Mouse (Mus musculus) bone marrow macrophage, adult 2 months (primary cell): ENCODE data around the gene 2610318N02Rik. TPM values are rescaled to one million over a fixed set of nuclear protein-coding genes. Genes with fewer than 3 reads are reported as not detected.

Source experiments
- H3K27ac ChIP-seq: 2 replicates; pipeline ENCODE4 v1.5.1; 2012; ENCODE audit warnings: low read depth, low read length; ENCODE audit not compliant: insufficient read depth
- H3K4me1 ChIP-seq: 2 replicates; pipeline ENCODE4 v1.6.1; 2012; ENCODE audit warnings: low read length; ENCODE audit not compliant: control insufficient read depth, insufficient read depth
- H3K4me3 ChIP-seq: 2 replicates; pipeline ENCODE4 v1.5.1; 2012; ENCODE audit warnings: mild to moderate bottlenecking, low read length, moderate library complexity; ENCODE audit not compliant: insufficient read depth
- CTCF ChIP-seq: IDR thresholded peaks from 2 replicates; pipeline ENCODE4 v1.5.1; 2012; ENCODE audit warnings: low read depth, mild to moderate bottlenecking, low read length, moderate library complexity
- POLR2A ChIP-seq: IDR thresholded peaks from 2 replicates; pipeline ENCODE4 v1.6.1; 2012; ENCODE audit warnings: mild to moderate bottlenecking, low read depth, low read length, borderline replicate concordance
- polyA plus RNA-seq: library from polyadenylated mRNA; stranded (reverse); fragments of >200 nt; gene quantifications from 2 replicates; pipeline ENCODE4 v1.2.4, GENCODE M21; 2012; ENCODE audit not compliant: missing spikeins, insufficient read depth, insufficient read length

The 2610318N02Rik gene
- polyA plus RNA-seq, 1 experiment: 3.7 TPM

DNA sequence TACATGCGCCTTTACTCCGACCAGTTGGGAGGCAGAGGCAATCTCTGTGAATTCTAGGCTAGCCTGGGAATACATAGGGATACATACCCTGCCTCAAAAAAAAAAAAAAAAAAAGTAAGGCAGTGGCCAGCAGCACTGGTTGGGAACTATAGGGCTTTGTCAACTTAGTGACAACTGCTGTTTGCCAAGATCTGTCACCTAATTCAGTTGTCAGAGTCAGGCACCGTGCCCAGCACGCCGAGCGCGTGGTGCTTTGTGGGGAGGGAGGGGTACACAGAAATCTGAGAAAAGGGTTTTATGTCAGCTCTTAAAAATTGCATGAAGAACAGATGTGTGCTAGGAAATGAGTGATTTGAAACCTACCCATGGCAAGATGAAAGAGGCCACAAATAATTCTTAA is 46.9 kb downstream of the 2610318N02Rik start:
- Histone ChIP-seq H3K4me3 (no peak overlapping the region), H3K27ac (no peak overlapping the region), H3K4me1 (no peaks in the 10 kb centered on the region)
- TF ChIP-seq POLR2A (no peak), CTCF (no peak)

DNA sequence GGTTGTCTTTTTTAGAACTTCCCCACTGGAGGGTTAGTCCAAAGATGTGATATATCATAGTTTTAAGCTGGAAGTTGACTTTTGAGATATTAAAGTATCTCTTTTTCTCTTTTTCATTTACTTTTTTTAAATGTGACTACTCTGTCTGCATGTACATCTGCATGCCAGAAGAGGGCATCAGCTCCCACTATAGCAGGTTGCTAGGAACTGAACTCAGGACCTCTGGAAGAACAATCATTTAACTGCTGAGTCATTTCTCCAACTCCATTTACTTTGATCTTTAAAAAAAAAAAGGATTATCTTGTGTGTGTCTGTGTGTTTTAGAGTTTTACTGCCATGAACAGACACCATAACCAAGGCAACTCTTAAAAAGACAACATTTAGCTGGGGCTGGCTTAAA is 48.1 kb downstream of the 2610318N02Rik start:
- Histone ChIP-seq H3K4me1 (no peaks in the 10 kb centered on the region), H3K27ac (no peak overlapping the region), H3K4me3 (no peak overlapping the region)
- no peak for TF ChIP-seq CTCF
- no peak for TF ChIP-seq POLR2A

DNA sequence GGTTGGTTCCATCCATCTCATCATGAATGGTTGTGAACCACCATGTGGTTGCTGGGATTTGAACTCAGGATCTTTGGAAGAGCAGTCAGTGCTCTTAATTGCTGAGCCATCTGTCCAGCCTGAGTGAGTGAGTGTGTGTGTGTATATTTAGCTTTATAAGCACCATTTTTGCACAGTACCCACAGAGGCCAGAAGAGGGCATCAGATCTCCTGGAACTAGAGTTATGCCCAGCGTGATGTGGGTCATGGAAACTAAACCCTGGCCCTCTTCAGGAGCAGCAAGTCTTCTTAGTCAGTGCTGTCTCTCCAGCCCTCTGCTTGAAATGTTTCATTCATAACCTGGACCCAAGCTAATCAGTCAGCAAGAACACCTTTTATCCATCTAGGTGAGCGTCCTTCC is 48.7 kb downstream of the 2610318N02Rik start:
- no peak overlapping the region for H3K27ac ChIP-seq
- TF ChIP-seq POLR2A (no peak), CTCF (no peak)
- H3K4me1 ChIP-seq: no peaks in the 10 kb centered on the region
- no peak overlapping the region for H3K4me3 ChIP-seq

DNA sequence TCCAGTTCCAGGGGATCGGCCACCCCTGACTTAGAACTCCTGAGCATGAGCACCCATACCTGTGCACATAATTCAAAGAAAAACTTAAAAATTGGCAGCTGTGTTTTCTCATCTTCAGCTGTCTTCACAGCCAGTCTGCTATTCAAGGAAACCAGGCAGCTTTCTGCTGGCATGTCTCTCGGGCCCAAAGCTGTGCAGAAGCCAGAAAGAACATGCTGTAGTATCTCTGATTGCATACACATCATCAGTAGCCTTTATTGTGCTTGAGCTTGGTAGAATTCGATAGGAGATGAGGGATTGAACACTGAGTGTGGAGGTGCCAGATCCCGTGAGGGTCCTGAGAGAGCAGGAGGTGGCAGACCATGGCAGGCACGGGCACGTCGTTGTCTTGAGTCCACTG is 52.0 kb downstream of the 2610318N02Rik start:
- H3K4me3 ChIP-seq: no peak overlapping the region
- no peak overlapping the region for H3K27ac ChIP-seq
- no peaks in the 10 kb centered on the region for H3K4me1 ChIP-seq
- TF ChIP-seq POLR2A (no peak), CTCF (no peak)

DNA sequence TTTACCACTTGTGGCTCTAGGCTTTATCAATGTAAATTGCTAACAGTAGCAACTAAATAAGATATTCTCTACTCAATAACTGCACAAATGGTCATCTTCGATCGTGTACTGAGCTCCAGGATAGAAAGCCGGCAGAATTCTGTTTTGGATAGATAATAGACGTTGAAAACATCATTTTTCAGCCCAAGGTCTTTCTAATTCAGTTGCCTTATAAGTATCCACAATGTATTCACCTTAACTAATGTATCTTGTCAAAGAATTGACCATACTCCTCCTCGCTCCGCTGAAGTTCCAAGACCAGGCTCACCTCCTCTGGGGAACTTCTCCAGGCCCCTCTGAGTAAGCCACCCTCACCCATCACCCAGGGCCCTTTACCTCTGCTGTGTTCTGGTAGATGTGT is 54.3 kb downstream of the 2610318N02Rik start:
- Histone ChIP-seq H3K4me3 (no peak overlapping the region), H3K27ac (no peak overlapping the region), H3K4me1 (0 out of 2 replicates have a peak, but pooled peaks cover 2% of the 10 kb centered on the region)
- TF ChIP-seq CTCF (no peak), POLR2A (no peak)

DNA sequence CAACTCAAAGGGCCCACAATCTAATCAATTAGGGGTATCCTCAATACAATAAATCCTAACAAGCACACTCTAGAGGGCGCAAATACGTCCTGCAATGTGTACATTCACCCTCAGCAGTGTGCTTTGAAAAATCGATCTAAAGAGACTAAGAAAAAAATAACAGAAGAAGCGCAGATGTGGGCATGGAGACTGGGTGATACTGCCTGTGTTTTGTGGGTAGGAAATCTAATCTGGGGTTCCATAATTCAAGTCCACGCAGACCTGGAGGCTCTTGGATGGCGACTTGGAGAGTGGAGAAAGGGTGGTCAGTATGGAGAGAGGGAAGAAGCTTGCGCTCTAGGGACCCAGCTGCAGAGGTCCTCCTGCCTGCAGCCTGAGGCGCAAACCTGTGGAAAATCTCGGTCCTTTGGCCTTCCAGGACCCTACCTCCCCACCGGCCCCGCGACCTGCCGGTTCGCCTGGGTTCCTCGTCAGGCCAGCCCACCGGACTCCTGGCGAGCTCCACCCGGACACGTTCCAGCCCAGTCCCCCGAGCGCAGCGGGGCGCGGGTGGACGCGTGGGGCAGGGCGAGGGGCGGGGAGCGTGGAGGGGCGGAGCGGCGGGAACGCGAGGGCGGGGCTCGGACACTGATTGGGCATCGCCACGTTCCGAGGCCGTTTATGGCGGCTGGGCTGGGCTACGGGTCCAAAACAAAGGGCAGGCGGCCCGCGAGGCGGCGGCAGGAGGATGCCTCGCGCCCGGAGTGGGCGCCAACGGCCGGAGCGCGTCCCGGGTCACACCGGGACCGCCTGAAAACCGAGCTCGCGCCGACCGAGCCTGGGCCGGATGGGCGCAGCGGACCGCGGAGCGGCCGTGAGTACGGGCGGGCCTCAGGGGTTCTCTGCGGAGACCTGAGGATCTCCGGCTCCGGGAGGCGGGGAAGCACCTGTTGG is 55.2 kb downstream of the 2610318N02Rik start, which contains the start of gene Ypel1:
Ypel1 (plus strand) TSS at position 186 of the 933 bp plus-strand sequence.
- TF ChIP-seq CTCF: no peak
- TF ChIP-seq POLR2A: no peak
- Histone ChIP-seq H3K27ac (no peak within 1 kb of the TSS), H3K4me3 (peak within 1 kb of the TSS; percentile 82), H3K4me1 (0 out of 2 replicates have a peak, but pooled peaks cover 2% of the 10 kb centered on the region)

DNA sequence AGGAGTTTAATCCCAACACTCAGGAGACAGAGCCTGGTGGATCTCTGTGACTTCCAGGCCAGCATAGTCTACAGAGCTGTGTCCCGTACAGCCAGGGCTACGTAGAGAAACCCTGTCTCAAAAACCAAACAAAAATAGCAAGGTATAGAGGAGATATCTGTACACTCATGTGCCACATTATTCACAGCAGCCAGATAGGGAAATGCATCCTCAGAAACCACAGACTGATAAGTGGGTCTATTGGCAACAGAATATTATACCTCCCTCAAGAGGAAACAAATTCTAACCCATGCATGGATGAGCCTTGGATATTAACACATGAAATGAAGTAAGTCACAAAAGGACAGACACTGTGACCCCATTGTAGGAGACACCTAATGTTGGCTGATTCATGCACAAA is 57.4 kb downstream of the 2610318N02Rik start:
- Histone ChIP-seq H3K4me1 (0 out of 2 replicates have a peak, but pooled peaks cover 2% of the 10 kb centered on the region), H3K27ac (no peak overlapping the region)
- TF ChIP-seq CTCF (no peak), POLR2A (no peak)

More for the DNA sequence above, 57.4 kb downstream of the 2610318N02Rik start:
- no peak overlapping the region for H3K4me3 ChIP-seq

Other genes with a start within 250 kb of the 2610318N02Rik start
- 7.2 and 9.1 TPM in 2 replicates for gene Ppm1f, start 228.7 kb downstream of the 2610318N02Rik start, polyA plus RNA-seq
- gene Mapk1, start 141.8 kb downstream of the 2610318N02Rik start, polyA plus RNA-seq: 105 and 111 TPM in 2 replicates
- 0.94 TPM in 1 of 2 replicates, not detected in the other for gene Ypel1, start 55.5 kb downstream of the 2610318N02Rik start, polyA plus RNA-seq
- gene Ppil2, start 13.9 kb downstream of the 2610318N02Rik start, polyA plus RNA-seq: 116 and 141 TPM in 2 replicates
- gene Sdf2l1, start 7.2 kb upstream of the 2610318N02Rik start, polyA plus RNA-seq: 60.9 and 75.4 TPM in 2 replicates
- 2.0 and 3.5 TPM in 2 replicates for gene Ydjc, start 19.5 kb upstream of the 2610318N02Rik start, polyA plus RNA-seq
- gene Ccdc116, start 22.1 kb upstream of the 2610318N02Rik start, polyA plus RNA-seq: 0.31 TPM in 1 of 2 replicates, not detected in the other
- gene Ube2l3, start 77.5 kb upstream of the 2610318N02Rik start, polyA plus RNA-seq: 208 and 222 TPM in 2 replicates
- not detected in 2 replicates for gene Rimbp3, start 83.4 kb upstream of the 2610318N02Rik start, polyA plus RNA-seq
- gene Hic2, start 108.4 kb upstream of the 2610318N02Rik start, polyA plus RNA-seq: 1.9 and 2.0 TPM in 2 replicates
- 9.6 and 13.6 TPM in 2 replicates for gene Tmem191c, start 150.9 kb upstream of the 2610318N02Rik start, polyA plus RNA-seq
- gene Serpind1, start 206.2 kb upstream of the 2610318N02Rik start, polyA plus RNA-seq: not detected in 2 replicates